Mouse (Mus musculus) G1E (cell line): ENCODE measurements around the gene Astn2.

Experiments used
- CTCF ChIP-seq: IDR thresholded peaks from 2 replicates; pipeline ENCODE4 v1.5.1; 2012; ENCODE audit warnings: low read depth, low read length, inconsistent platforms, mixed read lengths
- GATA1 ChIP-seq: IDR thresholded peaks from 2 replicates; pipeline ENCODE4 v1.6.1; 2012; ENCODE audit warnings: borderline replicate concordance, low read length, inconsistent platforms, mixed read lengths
- TAL1 ChIP-seq: conservative IDR thresholded peaks from 2 replicates; pipeline ENCODE4 v1.6.1; 2012; ENCODE audit warnings: low read depth, low read length, inconsistent platforms, mixed read lengths

- no peak for TF ChIP-seq CTCF
- no peak for TF ChIP-seq GATA1
- TF ChIP-seq TAL1 = no peak
These were observed 732.1 kb downstream of the Astn2 start for GRCm38 (mm10) chr4:65672294-65672693.
